Mouse (Mus musculus): ENCODE measurements around the gene Cblc. TPM values are rescaled to one million over a fixed set of nuclear protein-coding genes. Genes with fewer than 3 reads are reported as not detected.
A peak's percentile ranks its signal among the peaks of the same experiment; 100 is the strongest.

Gene Cblc
- polyA plus RNA-seq, 1 experiment from 2014 or later: 0.53 TPM

GRCm38 (mm10) chr7:19789904-19790347 lies 6.7 kb downstream of the Cblc start:
- H3K36me3 ChIP-seq (replicated peaks): no peaks in the 10 kb centered on the region
- peak overlapping the region; percentile 72 for H3K27ac ChIP-seq
- H3K9me3 ChIP-seq: peaks cover 11% of the 10 kb centered on the region; the same call in 1 of the 2 replicates
- DNase-seq (ENCODE audit: extremely low spot score, low spot score): peak; percentile 89
- peak overlapping the region; percentile 54 for H3K4me3 ChIP-seq
- 1% methylated on average over 19 of the region's 19 CpGs for WGBS
- peaks cover 27% of the 10 kb centered on the region for H3K27me3 ChIP-seq (ENCODE audit: poor library complexity, severe bottlenecking)
- H3K4me1 ChIP-seq: peaks cover 18% of the 10 kb centered on the region

DNA sequence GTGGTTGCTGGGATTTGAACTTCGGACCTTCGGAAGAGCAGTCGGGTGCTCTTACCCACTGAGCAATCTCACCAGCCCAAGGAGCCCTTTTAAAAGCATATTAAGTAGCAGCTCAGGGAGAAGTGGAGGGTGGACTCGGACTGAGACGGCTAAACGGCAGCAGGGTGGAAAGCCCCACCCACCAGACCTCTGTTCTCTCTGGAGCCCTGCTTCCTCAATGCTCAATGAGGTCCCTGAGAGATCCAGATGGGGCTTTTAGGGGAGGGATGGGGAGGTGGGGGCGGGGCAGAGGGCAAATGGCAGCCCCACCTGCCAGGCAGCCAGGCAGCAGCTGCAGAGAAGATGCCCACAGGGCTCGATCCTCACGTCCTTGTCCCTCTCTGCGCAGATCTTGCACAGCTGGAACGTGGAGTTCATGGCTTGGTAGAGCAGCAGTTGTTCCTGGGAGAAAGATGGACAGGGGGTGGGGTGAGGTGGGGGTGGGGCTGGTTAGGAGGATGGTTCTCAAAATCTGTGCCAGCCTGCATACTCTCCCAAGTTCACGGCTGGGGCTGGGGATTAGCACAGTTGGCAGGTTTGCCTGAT lies 10.6 kb downstream of the Cblc start:
- H3K27me3 ChIP-seq (ENCODE audit: poor library complexity, severe bottlenecking): peaks cover 17% of the 10 kb centered on the region
- peaks cover 12% of the 10 kb centered on the region for H3K9me3 ChIP-seq
- H3K27ac ChIP-seq: no peak overlapping the region
- DNase-seq (ENCODE audit: extremely low spot score, low spot score): no peak
- H3K4me3 ChIP-seq: no peak overlapping the region
- WGBS: 54% methylated on average over 12 of the region's 12 CpGs
- H3K4me1 ChIP-seq: peaks cover 19% of the 10 kb centered on the region
- no peaks in the 10 kb centered on the region for H3K36me3 ChIP-seq (replicated peaks)

DNA sequence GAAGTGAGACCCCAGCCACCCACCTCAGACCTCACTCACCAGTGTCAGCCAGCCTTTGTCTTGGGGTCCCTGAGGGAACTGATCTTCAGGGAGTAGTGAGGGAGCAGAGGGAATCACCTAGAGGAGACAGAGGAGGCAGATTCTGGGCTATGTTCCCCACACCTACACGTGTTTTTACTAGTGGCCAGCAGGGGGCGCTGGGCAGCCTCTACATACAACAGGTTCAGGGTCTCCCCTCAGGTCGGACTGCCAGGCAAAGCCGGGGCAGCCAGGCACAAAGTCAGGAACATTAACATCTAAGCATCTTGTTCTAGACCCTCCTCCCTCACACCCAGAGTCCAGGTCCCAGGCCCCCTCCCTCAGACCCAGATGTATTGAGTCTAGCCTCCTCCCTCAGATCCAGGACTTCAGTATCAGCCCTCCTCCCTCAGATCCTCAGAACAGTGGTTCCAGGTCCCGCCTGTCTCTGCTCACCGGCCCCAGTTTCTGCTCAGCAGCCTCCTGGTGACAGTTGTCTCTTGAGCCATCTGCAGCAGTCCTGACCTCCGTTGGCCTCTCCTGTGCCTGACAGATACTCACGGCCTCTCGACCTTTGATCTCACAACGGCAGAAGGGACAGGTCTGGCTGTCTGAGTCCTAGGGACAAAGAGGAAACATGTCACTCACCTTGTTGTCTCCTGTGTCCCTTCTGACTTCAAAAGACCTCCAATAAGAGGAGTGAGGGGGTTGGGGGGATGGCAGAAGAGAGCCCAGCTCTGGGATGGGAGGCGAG lies 11.7 kb downstream of the Cblc start:
- 51% methylated on average over 11 of the region's 11 CpGs for WGBS
- no peak for DNase-seq (ENCODE audit: extremely low spot score, low spot score)
- peaks cover 15% of the 10 kb centered on the region for H3K9me3 ChIP-seq
- H3K36me3 ChIP-seq (replicated peaks): no peaks in the 10 kb centered on the region
- peaks cover 14% of the 10 kb centered on the region for H3K4me1 ChIP-seq
- no peak overlapping the region for H3K4me3 ChIP-seq
- peaks cover 8% of the 10 kb centered on the region for H3K27me3 ChIP-seq (ENCODE audit: poor library complexity, severe bottlenecking)
- no peak overlapping the region for H3K27ac ChIP-seq

- Histone ChIP-seq H3K9me3 (peaks cover 22% of the 10 kb centered on the region), H3K27me3 (ENCODE audit: poor library complexity, severe bottlenecking) (peaks cover under 1% of the 10 kb centered on the region; the same call in 1 of the 2 replicates), H3K4me3 (no peak overlapping the region), H3K36me3 (replicated peaks) (no peaks in the 10 kb centered on the region), H3K27ac (no peak overlapping the region), H3K4me1 (peaks cover 9% of the 10 kb centered on the region)
- 83% methylated on average over 8 of the region's 8 CpGs for WGBS
- DNase-seq (ENCODE audit: extremely low spot score, low spot score): no peak
Observed at GRCm38 (mm10) chr7:19783630-19784029, 13.0 kb downstream of the Cblc start.

DNA sequence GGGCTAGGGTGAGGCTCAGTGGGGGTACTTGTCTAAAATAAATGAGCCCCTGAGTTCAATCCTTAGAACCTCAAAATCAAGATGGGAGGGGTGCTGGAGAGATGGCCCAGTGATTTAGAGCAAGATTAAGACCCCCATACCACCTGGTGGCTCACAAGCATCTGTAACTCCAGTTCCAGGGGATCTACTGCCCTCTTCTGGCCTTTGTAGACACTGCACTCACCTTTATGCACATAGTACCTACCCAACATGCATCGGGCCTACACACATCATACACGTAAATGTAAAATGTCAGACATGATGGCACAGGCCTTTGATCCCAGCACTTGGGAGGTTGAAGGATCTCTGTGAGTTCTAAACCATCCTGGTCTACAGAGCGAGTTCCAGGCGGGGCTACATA lies 14.0 kb downstream of the Cblc start:
- Histone ChIP-seq H3K4me1 (peaks cover 9% of the 10 kb centered on the region), H3K27ac (no peak overlapping the region), H3K4me3 (no peak overlapping the region), H3K36me3 (replicated peaks) (no peaks in the 10 kb centered on the region), H3K9me3 (peaks cover 14% of the 10 kb centered on the region), H3K27me3 (ENCODE audit: poor library complexity, severe bottlenecking) (no peaks in the 10 kb centered on the region)
- 87% methylated on average over 4 of the region's 4 CpGs for WGBS
- DNase-seq (ENCODE audit: extremely low spot score, low spot score): no peak

DNA sequence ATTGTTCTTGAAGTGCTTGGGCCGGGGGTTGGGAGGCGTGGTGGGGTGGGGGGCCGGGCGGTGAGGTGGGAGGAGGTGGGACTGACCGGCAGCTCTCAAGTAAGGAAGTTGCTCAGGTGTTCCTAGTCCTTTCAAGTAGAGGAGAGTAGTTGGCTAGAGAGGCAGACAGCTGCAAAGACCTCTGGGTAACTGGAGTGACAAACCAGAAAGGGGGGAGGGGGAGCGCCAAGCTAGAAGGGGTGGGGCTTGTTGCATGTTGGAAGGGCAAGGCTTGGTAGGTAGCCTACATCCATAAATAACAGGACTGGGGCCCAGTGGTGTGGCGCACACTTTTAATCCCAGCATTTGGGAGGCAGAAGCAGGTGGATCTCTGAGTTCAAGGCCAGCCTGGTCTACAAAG lies 14.9 kb downstream of the Cblc start:
- Histone ChIP-seq H3K27ac (no peak overlapping the region), H3K36me3 (replicated peaks) (no peaks in the 10 kb centered on the region), H3K4me1 (peaks cover 9% of the 10 kb centered on the region), H3K27me3 (ENCODE audit: poor library complexity, severe bottlenecking) (no peaks in the 10 kb centered on the region), H3K9me3 (peaks cover 14% of the 10 kb centered on the region), H3K4me3 (no peak overlapping the region)
- DNase-seq (ENCODE audit: extremely low spot score, low spot score): no peak
- 91% methylated on average over 7 of the region's 7 CpGs for WGBS

GRCm38 (mm10) chr7:19779903-19780302 lies 16.7 kb downstream of the Cblc start:
- no peak for DNase-seq (ENCODE audit: extremely low spot score, low spot score)
- no peak overlapping the region for H3K4me3 ChIP-seq
- peaks cover 14% of the 10 kb centered on the region for H3K9me3 ChIP-seq
- no peaks in the 10 kb centered on the region for H3K36me3 ChIP-seq (replicated peaks)
- 0 out of 2 replicates have a peak, but pooled peaks cover under 1% of the 10 kb centered on the region for H3K4me1 ChIP-seq
- H3K27me3 ChIP-seq (ENCODE audit: poor library complexity, severe bottlenecking): no peaks in the 10 kb centered on the region
- H3K27ac ChIP-seq: no peak overlapping the region
- WGBS: 82% methylated on average over 4 of the region's 4 CpGs

DNA sequence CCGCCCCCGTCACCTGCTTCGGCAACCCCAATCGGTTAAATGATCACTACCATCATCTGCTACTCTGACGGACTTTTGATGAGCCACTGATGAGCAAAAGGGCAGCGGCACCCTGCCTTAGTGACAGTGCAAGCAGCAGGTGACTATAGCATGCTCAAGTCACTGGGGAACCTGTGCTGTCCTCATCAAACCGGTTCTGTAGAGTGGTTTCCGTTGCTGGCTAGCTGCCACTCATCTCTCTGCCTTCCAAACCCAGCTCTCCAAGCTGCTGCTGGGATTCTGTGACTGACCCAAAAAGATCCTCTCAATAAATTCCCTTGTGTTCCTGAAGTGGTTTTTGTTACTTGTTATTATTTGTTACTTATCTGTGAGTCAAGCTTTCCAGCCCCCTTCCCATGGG lies 18.0 kb downstream of the Cblc start:
- no peak for DNase-seq (ENCODE audit: extremely low spot score, low spot score)
- Histone ChIP-seq H3K9me3 (peaks cover 14% of the 10 kb centered on the region), H3K4me3 (no peak overlapping the region), H3K36me3 (replicated peaks) (no peaks in the 10 kb centered on the region), H3K27ac (no peak overlapping the region), H3K4me1 (no peaks in the 10 kb centered on the region), H3K27me3 (ENCODE audit: poor library complexity, severe bottlenecking) (no peaks in the 10 kb centered on the region)
- 89% methylated on average over 8 of the region's 8 CpGs for WGBS

DNA sequence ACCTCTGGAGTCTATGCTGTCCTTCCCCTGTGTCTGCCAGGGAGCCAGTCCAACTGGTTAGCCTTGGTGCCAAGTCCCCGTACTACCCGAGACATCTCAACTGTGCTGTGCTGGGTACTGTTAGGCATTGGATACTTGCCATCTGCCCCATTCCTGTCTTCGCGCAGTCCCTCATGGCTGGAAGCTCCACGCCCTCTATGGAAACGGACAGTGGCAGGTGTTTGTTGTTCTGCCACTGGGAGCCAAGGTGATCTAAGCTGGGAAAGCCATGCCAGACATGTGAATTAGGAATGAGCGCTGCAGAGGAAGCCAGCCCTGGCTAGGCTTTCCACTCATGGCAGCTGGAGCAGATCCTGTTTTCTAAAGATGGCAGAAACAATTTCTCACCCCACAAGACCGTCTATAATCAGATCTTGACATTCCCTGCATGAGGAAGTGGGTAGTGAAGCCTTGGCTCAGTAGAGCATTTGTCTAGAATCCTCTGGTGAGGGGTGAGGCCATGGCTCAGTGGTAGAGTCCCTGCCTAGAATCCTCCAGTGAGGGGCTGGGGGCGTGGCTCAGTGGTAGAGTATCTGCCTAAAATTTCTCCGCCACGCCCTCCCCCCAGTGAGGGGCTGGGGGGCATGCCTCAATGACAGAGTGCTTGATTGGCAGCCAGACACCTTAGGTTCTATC lies 19.4 kb downstream of the Cblc start:
- peaks cover 4% of the 10 kb centered on the region for H3K27me3 ChIP-seq (ENCODE audit: poor library complexity, severe bottlenecking)
- peaks cover 10% of the 10 kb centered on the region for H3K9me3 ChIP-seq
- H3K27ac ChIP-seq: no peak overlapping the region
- H3K4me1 ChIP-seq: no peaks in the 10 kb centered on the region
- no peak overlapping the region for H3K4me3 ChIP-seq
- no peaks in the 10 kb centered on the region for H3K36me3 ChIP-seq (replicated peaks)
- WGBS: 90% methylated on average over 11 of the region's 11 CpGs
- DNase-seq (ENCODE audit: extremely low spot score, low spot score): no peak

- DNase-seq (ENCODE audit: extremely low spot score, low spot score): no peak
- Histone ChIP-seq H3K27me3 (ENCODE audit: poor library complexity, severe bottlenecking) (peaks cover 46% of the 10 kb centered on the region), H3K27ac (peak overlapping the region; percentile 81), H3K9me3 (no peaks in the 10 kb centered on the region), H3K36me3 (replicated peaks) (no peaks in the 10 kb centered on the region), H3K4me3 (peak overlapping the region; percentile 53; the same call in 1 of the 2 replicates), H3K4me1 (peaks cover 38% of the 10 kb centered on the region)
- 58% methylated on average over 4 of the region's 4 CpGs for WGBS
Observed at GRCm38 (mm10) chr7:19771682-19772081, 24.9 kb downstream of the Cblc start.

DNA sequence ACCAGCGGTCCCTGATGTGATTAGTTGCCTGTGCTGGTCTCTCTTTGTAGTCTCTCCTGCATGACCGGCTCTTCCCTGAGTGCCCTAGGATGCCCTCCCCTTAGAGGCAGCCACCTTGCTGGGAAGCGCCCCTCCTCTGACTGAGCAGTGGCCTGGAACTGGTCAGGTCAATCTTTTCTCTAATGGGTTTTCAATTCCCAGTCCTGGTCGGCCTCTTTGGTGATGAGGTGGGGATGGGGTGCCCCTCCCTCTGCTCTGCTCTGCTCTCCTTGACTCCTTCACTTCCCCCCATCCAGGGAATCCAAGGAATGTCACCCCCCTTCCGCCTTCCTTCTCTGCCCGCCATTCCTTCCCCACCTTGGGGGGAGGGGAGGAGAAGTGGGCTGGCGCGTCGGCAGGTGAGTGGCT lies 25.6 kb downstream of the Cblc start, which contains the start of gene Bcam:
Gene Bcam (minus strand): TSS at position 33 of the 408 bp plus-strand sequence.
- under 1% methylated on average over 9 of the region's 9 CpGs for WGBS

GRCm38 (mm10) chr7:19770375-19770754 lies 26.2 kb downstream of the Cblc start:
- Histone ChIP-seq H3K4me3 (peak overlapping the region; percentile 53), H3K27me3 (ENCODE audit: poor library complexity, severe bottlenecking) (peaks cover 46% of the 10 kb centered on the region), H3K9me3 (no peaks in the 10 kb centered on the region), H3K4me1 (peaks cover 38% of the 10 kb centered on the region), H3K27ac (peak overlapping the region; percentile 81), H3K36me3 (replicated peaks) (peaks cover 4% of the 10 kb centered on the region; the same call in 1 of the 2 replicates)
- under 1% methylated on average over 28 of the region's 28 CpGs for WGBS
- peak; percentile 84 for DNase-seq (ENCODE audit: extremely low spot score, low spot score)

More for the DNA sequence above, 25.6 kb downstream of the Cblc start, which contains the start of gene Bcam:
- no peaks in the 10 kb centered on the region for H3K9me3 ChIP-seq
- peaks cover 38% of the 10 kb centered on the region for H3K4me1 ChIP-seq
- no peaks in the 10 kb centered on the region for H3K36me3 ChIP-seq (replicated peaks)
- DNase-seq (ENCODE audit: extremely low spot score, low spot score): peak; percentile 37
- peaks cover 46% of the 10 kb centered on the region for H3K27me3 ChIP-seq (ENCODE audit: poor library complexity, severe bottlenecking)
- peak within 1 kb of the TSS; percentile 53 for H3K4me3 ChIP-seq
- peak within 1 kb of the TSS; percentile 81 for H3K27ac ChIP-seq

Measured in forebrain, embryonic 10.5 days (tissue).